Mouse (Mus musculus) liver, embryonic 14.5 days (tissue): ENCODE measurements at regions not wholly inside any gene's neighbourhood (a gene's known extent, or its start where the extent isn't known, plus 50 kb on each side); places are given as distances from the start of the nearest gene placed in this dataset.

Experiments used
- ATAC-seq: fragments of 200-750 bp; cut with Nextera tagmentation; 2 replicates; pipeline ENCODE4 v1.8.0; 2017; ENCODE audit warnings: moderate number of reproducible peaks, mild to moderate bottlenecking, moderate library complexity; ENCODE audit not compliant: insufficient read depth
- DNase-seq, 3 experiments: peaks; one replicate each; pipeline ENCODE4 v3.0.0-alpha.2; 2012 to 2013; ENCODE audit warnings: low read depth in 3 of 3, low spot score in 3 of 3
- H3K27ac ChIP-seq: fragments of 300-500 bp; sonication (generic); 2 replicates; pipeline ENCODE4 v1.5.1; 2014; ENCODE audit warnings: moderate library complexity, mild to moderate bottlenecking, control low read depth, inconsistent platforms
- H3K27me3 ChIP-seq: fragments of 300-500 bp; sonication (generic); 2 replicates; pipeline ENCODE4 v1.6.1; 2014; ENCODE audit warnings: mild to moderate bottlenecking, low read length, moderate library complexity; ENCODE audit not compliant: control insufficient read depth, insufficient read depth
- H3K36me3 ChIP-seq: fragments of 300-500 bp; sonication (generic); replicated peaks from 2 replicates; pipeline ENCODE4 v1.6.1; 2014; ENCODE audit warnings: low read depth; ENCODE audit not compliant: control insufficient read depth, insufficient read depth
- H3K4me1 ChIP-seq, 2 experiments: fragments of 200-500 bp in 1 of 2; fragments of 300-500 bp in 1 of 2; sonication (generic) in 1 of 2; replicated peaks; 2 replicates each; pipeline ENCODE4 v1.6.1; 2012 to 2014; ENCODE audit warnings: antibody characterized with exemption in 1 of 2, inconsistent platforms in 1 of 2, low read length in 1 of 2; ENCODE audit not compliant: control insufficient read depth in 2 of 2, insufficient read depth in 2 of 2
- H3K4me2 ChIP-seq: fragments of 300-500 bp; sonication (generic); 2 replicates; pipeline ENCODE4 v1.6.1; 2014; ENCODE audit warnings: low read depth, mild to moderate bottlenecking, control low read depth, moderate library complexity
- H3K4me3 ChIP-seq, 2 experiments: fragments of 200-500 bp in 1 of 2; fragments of 300-500 bp in 1 of 2; sonication (generic) in 1 of 2; 2 replicates each; pipeline ENCODE4 v1.5.1; 2012 to 2014; ENCODE audit warnings: low read depth in 2 of 2, low read length in 2 of 2, mild to moderate bottlenecking in 2 of 2, control low read depth in 1 of 2, inconsistent platforms in 1 of 2, moderate library complexity in 1 of 2; ENCODE audit not compliant: insufficient read depth in 1 of 2
- H3K9ac ChIP-seq: fragments of 300-500 bp; sonication (generic); replicated peaks from 2 replicates; pipeline ENCODE4 v1.6.1; 2014; ENCODE audit warnings: mild to moderate bottlenecking, control low read depth, moderate library complexity
- H3K9me3 ChIP-seq: fragments of 300-500 bp; sonication (generic); 2 replicates; pipeline ENCODE4 v1.6.1; 2016; ENCODE audit warnings: low read length, mixed read lengths; ENCODE audit not compliant: control insufficient read depth
- CTCF ChIP-seq: IDR thresholded peaks from 2 replicates; pipeline ENCODE4 v1.5.1; 2016; ENCODE audit warnings: antibody characterized with exemption, low read depth, control low read depth
- EP300 ChIP-seq: IDR thresholded peaks from 2 replicates; pipeline ENCODE4 v1.6.1; 2016; ENCODE audit warnings: antibody characterized with exemption, low read depth
- WGBS: fragments of 180-500 bp; shearing (Covaris S2); extraction: QIAGEN DNeasy Blood & Tissue Kit; methylation state at CpG from one replicate; pipeline ENCODE4 v1.1.7; 2014; ENCODE audit not compliant: insufficient replicate concordance; 5-methylcytosine and 5-hydroxymethylcytosine counted together

DNA sequence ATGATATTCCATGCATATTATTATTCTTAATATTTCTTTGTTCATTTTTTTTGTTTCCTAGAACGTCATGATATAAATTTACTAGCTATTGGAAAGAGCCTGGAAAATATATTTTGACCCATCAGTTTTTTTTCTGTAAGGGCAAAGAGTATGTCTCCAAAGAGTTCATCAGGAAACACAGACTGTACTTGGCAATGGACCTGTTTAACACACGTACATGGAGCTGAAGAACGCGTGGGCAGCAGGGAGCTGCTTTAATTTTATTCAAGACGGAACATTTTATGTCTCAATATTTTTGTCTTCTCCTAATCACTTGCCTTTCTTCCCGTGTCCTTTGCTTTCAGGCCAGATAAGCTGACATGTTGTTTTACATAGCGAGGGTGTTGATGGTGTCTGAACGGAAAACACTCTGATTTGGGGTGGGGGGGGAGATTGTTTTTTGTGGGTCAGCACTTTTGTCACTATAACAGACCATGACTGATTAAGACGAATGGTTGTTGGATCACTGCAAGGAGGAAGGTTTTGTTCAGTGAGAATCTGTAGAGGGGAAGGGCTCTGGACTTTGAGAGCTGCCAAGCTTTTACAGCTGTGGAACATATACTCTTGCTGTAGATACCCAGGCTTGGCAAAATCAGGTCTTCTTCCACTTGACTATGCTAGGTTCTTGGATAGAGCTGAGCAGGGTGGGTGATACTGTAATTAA, 176.2 kb upstream of the Mocs2 start:
- Histone ChIP-seq H3K9ac (no peak overlapping the region), H3K9me3 (no peaks in the 10 kb centered on the region), H3K36me3 (no peaks in the 10 kb centered on the region), H3K4me3 (no peak overlapping the region), H3K27me3 (no peaks in the 10 kb centered on the region), H3K4me1 (no peaks in the 10 kb centered on the region), H3K27ac (no peak overlapping the region), H3K4me2 (no peak overlapping the region)
- DNase-seq: no peak
- TF ChIP-seq EP300: no peak
- TF ChIP-seq CTCF: no peak
- no peak for ATAC-seq
- 66% methylated on average over 9 of the region's 9 CpGs for WGBS

DNA sequence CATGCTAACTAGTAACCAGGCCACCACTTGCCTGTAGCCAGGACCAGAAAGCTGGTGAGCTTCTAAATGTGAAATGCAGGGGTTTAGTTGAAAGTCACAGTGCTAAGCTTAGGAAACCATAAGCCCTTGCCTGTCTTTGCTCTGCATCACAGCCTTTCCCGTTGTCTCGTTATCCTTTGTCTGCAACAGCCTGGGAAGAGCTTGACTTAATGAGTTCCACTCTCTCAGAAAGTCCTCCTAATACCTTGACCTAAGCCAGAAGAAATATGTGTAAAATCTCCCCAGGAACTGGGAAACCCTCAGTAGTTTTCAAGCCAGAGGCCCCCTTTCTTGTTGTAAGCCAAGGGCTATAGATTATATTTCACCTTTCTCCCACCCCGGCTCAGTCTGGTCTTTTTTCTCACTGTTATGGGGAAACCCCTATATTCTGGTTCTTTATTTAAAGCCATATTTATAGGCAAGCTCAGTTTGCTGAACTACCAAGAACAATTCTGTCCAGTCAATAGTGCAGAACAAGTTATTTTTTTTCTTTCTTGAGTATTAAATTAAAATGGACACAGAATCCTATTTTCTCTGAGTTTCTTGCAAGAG, 175.0 kb upstream of the Mocs2 start:
- no peaks in the 10 kb centered on the region for H3K36me3 ChIP-seq
- WGBS: 62% methylated on average over 3 of the region's 3 CpGs
- H3K4me1 ChIP-seq: no peaks in the 10 kb centered on the region
- ATAC-seq (no peak), DNase-seq (no peak)
- no peak overlapping the region for H3K4me2 ChIP-seq
- no peaks in the 10 kb centered on the region for H3K27me3 ChIP-seq
- no peaks in the 10 kb centered on the region for H3K9me3 ChIP-seq
- TF ChIP-seq CTCF (no peak), EP300 (no peak)
- no peak overlapping the region for H3K27ac ChIP-seq
- H3K9ac ChIP-seq: no peak overlapping the region
- H3K4me3 ChIP-seq: no peak overlapping the region

DNA sequence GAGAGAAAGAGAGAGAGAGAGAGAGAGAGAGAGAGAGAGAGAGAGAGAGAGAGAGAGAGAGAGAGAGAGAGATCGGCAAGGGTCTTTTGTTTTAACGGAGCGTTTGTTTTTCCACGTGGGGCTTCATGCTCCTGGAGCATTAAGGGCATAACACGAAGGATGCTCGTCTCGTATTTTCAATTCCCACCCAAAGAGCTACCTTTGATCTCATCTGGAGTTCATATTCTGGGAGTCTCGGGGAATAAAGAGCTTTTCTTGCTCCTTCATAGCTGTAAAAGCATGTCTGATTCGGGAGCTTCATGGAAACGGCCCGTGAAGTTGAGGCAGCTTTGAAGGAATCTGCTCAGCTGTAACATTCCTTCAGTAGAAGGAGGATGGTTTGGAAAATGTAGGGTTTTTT, 174.5 kb upstream of the Mocs2 start:
- WGBS: 63% methylated on average over 11 of the region's 11 CpGs
- DNase-seq (no peak), ATAC-seq (no peak)
- Histone ChIP-seq H3K9ac (no peak overlapping the region), H3K9me3 (no peaks in the 10 kb centered on the region), H3K27ac (no peak overlapping the region), H3K4me2 (no peak overlapping the region), H3K4me3 (no peak overlapping the region), H3K27me3 (no peaks in the 10 kb centered on the region), H3K36me3 (no peaks in the 10 kb centered on the region), H3K4me1 (no peaks in the 10 kb centered on the region)
- TF ChIP-seq CTCF (no peak), EP300 (no peak)

DNA sequence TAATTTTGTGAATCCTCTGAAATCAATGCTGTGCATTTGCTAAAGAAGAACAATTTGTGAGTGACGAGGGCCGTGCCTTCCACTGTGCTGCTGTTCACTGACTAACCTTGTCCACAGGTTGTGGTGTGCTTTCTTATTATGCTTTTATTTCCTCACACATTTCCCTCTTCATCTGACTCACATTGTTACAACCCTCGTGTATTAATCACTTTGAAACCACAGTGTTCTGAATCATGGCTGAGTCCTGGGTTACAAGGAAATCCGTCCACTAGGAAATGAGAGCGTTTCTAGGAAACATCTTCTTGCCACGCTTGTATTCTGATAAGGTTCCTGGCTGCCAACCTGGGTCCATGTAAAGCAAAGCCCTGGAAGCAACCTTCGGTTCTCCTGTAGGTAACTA, 163.8 kb upstream of the Mocs2 start:
- no peaks in the 10 kb centered on the region for H3K36me3 ChIP-seq
- no peak for ATAC-seq
- 62% methylated on average over 7 of the region's 7 CpGs for WGBS
- no peak overlapping the region for H3K27ac ChIP-seq
- no peaks in the 10 kb centered on the region for H3K4me1 ChIP-seq
- H3K4me3 ChIP-seq: no peak overlapping the region
- no peaks in the 10 kb centered on the region for H3K9me3 ChIP-seq
- no peak for DNase-seq
- no peak for TF ChIP-seq EP300
- TF ChIP-seq CTCF: no peak
- H3K4me2 ChIP-seq: no peak overlapping the region
- no peak overlapping the region for H3K9ac ChIP-seq
- H3K27me3 ChIP-seq: no peaks in the 10 kb centered on the region

DNA sequence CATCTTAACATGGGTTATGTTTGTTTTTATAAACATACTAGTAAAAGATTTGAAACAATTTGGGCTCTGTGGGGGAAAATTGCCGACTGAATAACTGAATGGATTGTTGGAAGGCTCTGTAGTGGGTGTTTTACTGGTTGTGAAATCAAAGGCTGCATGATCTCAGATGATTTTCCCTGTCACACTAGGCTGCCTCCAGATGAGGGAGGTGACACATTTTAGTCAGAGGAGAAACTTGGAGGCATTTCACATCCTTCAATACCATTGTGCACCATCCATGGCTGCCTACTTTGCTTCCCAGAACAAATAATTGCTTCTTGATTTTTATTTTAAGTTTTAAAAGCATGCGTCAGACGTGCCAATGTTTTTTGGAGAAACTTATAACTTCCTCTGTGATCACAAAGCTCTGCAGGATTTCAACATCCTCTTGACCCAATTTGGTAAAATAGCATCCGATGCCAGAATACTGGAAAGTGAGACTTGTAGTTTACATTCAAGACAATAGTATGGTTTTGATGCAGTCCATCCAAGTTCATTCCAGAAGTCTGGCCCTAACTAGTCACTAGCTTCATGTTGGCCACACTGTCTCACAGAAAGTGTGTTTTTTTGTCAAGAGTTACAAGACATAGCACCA, 163.0 kb upstream of the Mocs2 start:
- Histone ChIP-seq H3K4me2 (no peak overlapping the region), H3K36me3 (no peaks in the 10 kb centered on the region), H3K9me3 (no peaks in the 10 kb centered on the region), H3K4me1 (no peaks in the 10 kb centered on the region), H3K4me3 (no peak overlapping the region), H3K27ac (no peak overlapping the region), H3K27me3 (no peaks in the 10 kb centered on the region), H3K9ac (no peak overlapping the region)
- WGBS: 65% methylated on average over 4 of the region's 4 CpGs
- no peak for ATAC-seq
- TF ChIP-seq EP300 (no peak), CTCF (no peak)
- no peak for DNase-seq
